ENCODE assay signal across 16 mouse cellular contexts in genomic region chr4:118079195-118079594, GRCm38 (mm10). TPM values are rescaled to one million over a fixed set of nuclear protein-coding genes. Genes with fewer than 3 reads are reported as not detected.
DNase-seq lines count a peak whose midpoint lies in the region; ATAC-seq lines count a peak whose summit lies in the region.
"Had no signal": no experiment of that assay in that cellular context is flagged by ENCODE, and none has a peak within 500 bp of the region (broad histone marks: within the 10 kb centered on the region; RNA-seq: fewer than 3 reads in every experiment).

No protein-coding gene starts in this region.

- peak overlapping the region; percentile 64 for H3K9ac ChIP-seq in liver, embryonic 16.5 days (ENCODE audit: low read depth, low read length)
- H3K9ac ChIP-seq: lung, embryonic 15.5 days had no signal

- peak overlapping the region; percentile 97 for H3K27ac ChIP-seq in liver, embryonic 16.5 days (ENCODE audit: low read length)
- H3K27ac ChIP-seq: kidney, postnatal 0 days; lung, embryonic 15.5 days had no signal

- H3K4me2 ChIP-seq in liver, embryonic 16.5 days (ENCODE audit: low read depth, low read length) = peak overlapping the region; percentile 73
- H3K4me2 ChIP-seq: lung, embryonic 15.5 days; midbrain, embryonic 11.5 days had no signal

- H3K9me3 ChIP-seq in erythroblast, embryonic 14.5 days (ENCODE audit: control insufficient read depth, low read length) = peaks cover 1% of the 10 kb centered on the region
- 0 out of 2 replicates have a peak, but pooled peaks cover 1% of the 10 kb centered on the region for H3K9me3 ChIP-seq in liver, embryonic 16.5 days (replicated peaks; ENCODE audit: control insufficient read depth, low read length)
- H3K9me3 ChIP-seq: lung, embryonic 15.5 days had no signal

- peak overlapping the region; percentile 61 for H3K4me3 ChIP-seq in erythroblast, embryonic 14.5 days (replicated peaks)
- peak overlapping the region; percentile 39 for H3K4me3 ChIP-seq in liver, embryonic 16.5 days (ENCODE audit: low read depth, low read length)
- H3K4me3 ChIP-seq: lung, embryonic 15.5 days had no signal

- DNase-seq in spleen, adult 12 weeks (ENCODE audit: low spot score) = peak; percentile 46
- no peak for DNase-seq in spleen, adult 18-20 months
- DNase-seq in adrenal gland, adult (ENCODE audit: inconsistent age in 2 of 2, low spot score in 1 of 2) = no peak
- no peak for DNase-seq in frontal cortex, postnatal 10 days (ENCODE audit: low spot score in 2 of 2)
- no peak for DNase-seq in layer of hippocampus, adult 18-20 months (ENCODE audit: low spot score in 2 of 2)
- DNase-seq: cerebellum, adult 9-10 months; heart, postnatal 4 days; layer of hippocampus, adult 9-11 months; left cerebral cortex, postnatal 4 days; right cerebral cortex, postnatal 25 days had no signal

- 29% methylated on average over 8 of the region's 8 CpGs for WGBS in liver, embryonic 16.5 days (ENCODE audit: insufficient replicate concordance)

- ATAC-seq in liver, embryonic 16.5 days (ENCODE audit: low read depth) = peak; percentile 94
- ATAC-seq: activated CD4-positive, CD25-positive, alpha-beta regulatory T cell, adult 4 months had no signal

- peaks cover 36% of the 10 kb centered on the region for H3K36me3 ChIP-seq in erythroblast, embryonic 14.5 days (ENCODE audit: control insufficient read depth)
- no peaks in the 10 kb centered on the region for H3K36me3 ChIP-seq in liver, embryonic 16.5 days (ENCODE audit: control insufficient read depth, insufficient read depth)
- H3K36me3 ChIP-seq: lung, embryonic 15.5 days had no signal

- no peaks in the 10 kb centered on the region for H3K27me3 ChIP-seq in erythroblast, embryonic 14.5 days (ENCODE audit: control insufficient read depth)
- no peaks in the 10 kb centered on the region for H3K27me3 ChIP-seq in liver, embryonic 16.5 days (ENCODE audit: control insufficient read depth, insufficient read depth, low read depth, low read length)
- H3K27me3 ChIP-seq: lung, embryonic 15.5 days had no signal

- H3K4me1 ChIP-seq in erythroblast, embryonic 14.5 days (ENCODE audit: control insufficient read depth) = peaks cover 78% of the 10 kb centered on the region
- H3K4me1 ChIP-seq in liver, embryonic 16.5 days (ENCODE audit: control insufficient read depth, low read depth, low read length) = peaks cover 52% of the 10 kb centered on the region

RNA-seq across cellular contexts. Expression of gene St3gal3, which starts 55.5 kb away (rescaled TPM):
- polyA plus RNA-seq in erythroblast, embryonic 14.5 days (2012) = 0.70 and 0.85 TPM in 2 replicates
- polyA plus RNA-seq in liver, embryonic 16.5 days (2015; fragmentation: Nextera tagmentation; extraction: Ambion mirVana) = 2.2 and 2.5 TPM in 2 replicates
- total RNA-seq in layer of hippocampus, adult 18-20 months (2021) = 10 to 100 TPM; 47.1 to 48.7 TPM
